Mouse (Mus musculus): ENCODE measurements at regions not wholly inside any gene's neighbourhood (a gene's known extent, or its start where the extent isn't known, plus 50 kb on each side); places are given as distances from the start of the nearest gene placed in this dataset.

GRCm38 (mm10) chr16:77685651-77686190 is 83.8 kb upstream of the Gm11146 start:
- DNase-seq = peak; percentile 9

- no peak for DNase-seq
Measured at GRCm38 (mm10) chr16:77684521-77684920, 82.6 kb upstream of the Gm11146 start.

- DNase-seq = no peak
Measured at GRCm38 (mm10) chr16:77679234-77679633, 77.3 kb upstream of the Gm11146 start.

GRCm38 (mm10) chr16:77676805-77677204 is 74.9 kb upstream of the Gm11146 start:
- DNase-seq = no peak

GRCm38 (mm10) chr16:77675885-77676597 is 74.1 kb upstream of the Gm11146 start:
- no peak for DNase-seq

GRCm38 (mm10) chr16:77671253-77671652 is 69.4 kb upstream of the Gm11146 start:
- DNase-seq = no peak

- DNase-seq = no peak
Measured at GRCm38 (mm10) chr16:77665781-77666180, 63.9 kb upstream of the Gm11146 start.

GRCm38 (mm10) chr16:77662107-77662518 is 60.2 kb upstream of the Gm11146 start:
- no peak for DNase-seq

GRCm38 (mm10) chr16:77653306-77653705 is 51.4 kb upstream of the Gm11146 start:
- DNase-seq = no peak

Small RNA genes in the stretch of these regions (microRNA-seq; reads per million reads assigned to microRNA genes)
- 0 reads per million in 2 experiments for gene Gm25025

All from adrenal gland, adult 8-10 months (tissue).